Mouse (Mus musculus) embryo, embryonic 9.5 days (tissue): Measurements from ENCODE around the gene Mmab.

ENCODE experiments used
- DNase-seq: peaks from one replicate; pipeline ENCODE4 v3.0.0-alpha.2; 2017; ENCODE audit errors: extremely low spot score

Mmab gene

DNA sequence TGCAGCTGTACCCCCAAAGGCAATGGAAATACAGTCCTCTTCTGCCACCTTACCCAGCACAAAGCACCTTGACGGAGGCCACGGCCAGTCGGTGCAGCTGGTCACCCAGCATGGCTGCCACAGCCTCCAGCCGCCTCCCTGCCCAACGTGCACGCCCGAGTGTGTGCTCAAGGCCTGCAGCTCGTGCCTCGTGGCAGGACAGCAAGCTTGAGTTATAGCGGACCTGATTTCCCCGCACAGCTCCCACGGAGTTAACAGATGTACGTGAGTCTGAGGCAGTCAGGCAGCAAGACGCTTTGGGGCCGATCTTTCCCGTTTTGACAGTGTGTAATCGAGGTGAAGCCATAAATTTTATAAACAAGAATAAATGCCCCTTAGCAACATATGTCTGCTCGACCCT is 15.2 kb downstream of the Mmab start:
- DNase-seq, result no peak

DNA sequence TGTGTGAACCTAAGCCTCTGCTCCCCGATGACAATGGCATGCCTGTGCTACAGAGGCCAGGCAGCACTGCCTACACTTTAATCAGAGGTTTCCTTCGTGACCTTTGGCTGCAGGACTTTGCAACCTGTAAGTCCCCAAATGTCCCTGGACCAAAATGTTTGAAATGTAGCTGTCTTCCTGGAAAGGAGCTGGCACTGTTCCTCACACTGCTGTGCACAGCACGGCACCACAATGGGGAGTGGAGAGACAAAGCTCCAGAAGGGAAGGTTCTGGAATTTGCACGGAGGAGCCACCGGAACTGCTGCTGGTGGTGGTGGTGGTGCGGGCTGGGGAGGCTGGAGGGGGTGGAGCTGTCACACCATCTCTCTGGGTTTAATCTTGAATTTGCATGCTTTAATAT is 17.1 kb downstream of the Mmab start:
- no peak for DNase-seq

DNA sequence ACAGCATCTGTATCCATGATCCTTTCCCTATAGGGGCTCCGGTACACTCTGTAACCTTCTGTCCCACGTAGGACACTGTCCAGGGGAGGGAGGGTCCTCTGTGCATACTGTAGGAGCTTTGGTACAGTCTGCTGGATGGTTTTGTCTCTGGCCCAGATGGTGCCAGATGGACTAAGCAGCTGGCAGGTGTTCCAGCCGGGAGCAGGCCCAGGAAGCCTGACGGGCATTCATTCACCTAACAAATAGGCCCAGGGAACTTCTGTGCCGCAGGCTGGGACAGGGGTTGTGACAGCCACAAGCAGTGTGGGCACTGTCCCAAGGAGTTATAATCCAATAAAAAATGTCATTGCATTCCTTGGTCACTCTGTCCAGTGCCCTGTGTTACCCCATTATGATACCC is 19.9 kb downstream of the Mmab start:
- DNase-seq, result no peak

DNA sequence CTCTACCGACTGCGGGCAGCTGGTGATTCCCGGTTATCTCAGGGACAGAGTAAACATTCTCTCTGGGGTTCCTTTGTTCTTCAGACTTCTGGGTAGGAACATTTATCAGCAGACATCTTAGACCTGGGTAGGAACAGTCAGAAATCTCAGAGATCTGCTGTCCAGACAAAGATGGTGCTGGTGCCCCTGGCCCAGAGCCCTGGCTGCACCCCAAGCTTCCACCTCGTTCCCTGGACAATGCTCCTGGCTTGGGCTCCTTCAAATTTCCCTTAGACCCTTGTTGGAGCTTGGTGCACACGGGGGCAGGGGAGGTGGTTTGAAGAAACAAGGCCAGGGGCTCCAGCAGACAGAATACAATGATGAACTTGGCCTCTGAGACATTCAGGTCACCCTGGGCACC is 21.3 kb downstream of the Mmab start:
- no peak for DNase-seq

DNA sequence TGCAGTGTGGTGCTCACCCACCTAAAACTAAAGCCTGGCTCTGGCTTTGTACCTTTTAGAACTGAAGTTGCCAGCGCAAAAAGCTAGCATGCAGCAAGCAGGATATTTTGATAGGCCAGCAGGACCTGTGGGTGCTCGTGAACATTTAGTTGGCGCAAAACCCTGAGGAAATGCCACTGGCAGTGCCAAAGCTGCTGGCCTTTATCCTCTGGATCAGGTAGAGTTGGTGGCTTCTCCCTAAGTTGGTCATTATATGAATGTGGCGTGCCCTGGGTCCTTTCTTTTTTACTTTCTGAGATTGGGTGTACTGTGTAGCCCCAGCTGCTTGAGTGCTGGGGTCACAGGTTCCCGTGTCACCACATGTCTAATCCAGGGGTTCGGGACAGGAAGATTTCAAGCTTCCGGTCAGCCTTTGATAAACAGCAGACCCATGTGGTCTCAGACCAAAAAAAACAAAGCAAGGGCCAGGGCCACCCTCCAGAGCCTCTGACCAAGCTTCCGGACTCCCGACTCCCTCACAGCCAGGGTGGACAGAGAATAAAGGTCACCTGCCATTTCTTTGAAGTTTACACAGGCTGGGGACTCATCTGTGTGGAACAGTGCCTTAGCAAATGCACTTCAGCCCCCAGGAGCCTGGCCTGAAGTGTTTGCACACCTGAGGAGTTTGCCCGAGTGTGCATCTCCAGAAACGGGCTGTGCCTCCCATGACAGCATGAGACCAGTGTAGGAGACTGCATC is 22.1 kb downstream of the Mmab start:
- DNase-seq, result no peak

DNA sequence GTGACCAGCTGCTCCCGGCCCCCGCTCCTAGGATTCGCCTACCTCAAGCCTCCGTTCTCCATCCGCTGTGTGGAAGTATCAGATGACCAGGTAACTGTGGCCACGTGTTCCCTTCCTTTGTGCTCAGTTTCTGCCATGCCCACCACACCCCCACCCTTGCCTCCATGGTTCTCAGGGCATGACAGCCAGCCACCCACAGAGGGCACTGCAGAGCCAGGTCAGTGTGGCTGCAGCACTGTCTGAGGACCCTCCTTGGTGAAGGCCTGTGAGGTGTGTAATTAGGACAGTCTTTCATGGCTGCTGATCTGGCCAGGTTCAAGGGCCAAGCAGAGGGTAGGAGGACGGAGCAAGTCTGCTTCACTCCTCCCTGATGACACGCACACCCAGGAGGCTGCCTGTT is 25.3 kb downstream of the Mmab start:
- DNase-seq, result peak; percentile 33

DNA sequence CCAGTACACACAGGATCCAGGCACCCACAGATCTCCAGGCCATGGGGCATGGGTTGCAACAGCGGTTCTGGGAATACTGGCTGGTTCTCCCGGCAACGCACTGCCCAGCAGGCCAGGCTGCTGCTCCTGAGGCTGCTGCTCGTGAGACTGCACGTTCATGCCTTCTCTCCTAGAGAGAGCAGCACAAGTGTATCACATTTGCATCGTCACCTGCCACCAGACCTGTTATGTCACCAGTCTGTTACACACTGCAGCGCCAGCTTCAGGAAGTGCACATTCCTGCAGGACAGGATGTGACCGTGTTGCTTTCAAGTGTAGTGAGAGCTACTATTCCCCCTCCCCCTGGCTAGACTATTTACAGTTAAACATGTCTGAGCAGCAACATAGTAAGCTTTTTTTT is 27.0 kb downstream of the Mmab start:
- no peak for DNase-seq

DNA sequence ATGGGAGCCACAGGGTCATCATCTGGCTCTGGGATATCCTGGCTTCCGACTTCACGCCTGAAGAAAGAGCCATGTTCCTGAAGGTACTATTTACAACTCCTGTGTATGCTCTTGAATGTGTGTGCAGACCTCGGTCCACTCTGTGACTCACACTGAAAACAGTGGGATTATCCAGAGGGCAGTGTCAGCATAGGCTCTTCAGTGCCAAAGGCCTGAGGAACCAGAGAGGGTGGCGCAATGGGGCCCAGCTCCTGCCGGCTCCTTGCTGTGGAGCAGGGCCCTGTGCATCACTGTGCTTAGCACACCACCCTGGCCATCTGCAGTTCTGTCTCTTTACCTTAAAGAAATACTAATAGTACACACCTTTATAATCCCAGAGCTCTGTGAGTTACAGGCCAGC is 28.3 kb downstream of the Mmab start:
- no peak for DNase-seq

DNA sequence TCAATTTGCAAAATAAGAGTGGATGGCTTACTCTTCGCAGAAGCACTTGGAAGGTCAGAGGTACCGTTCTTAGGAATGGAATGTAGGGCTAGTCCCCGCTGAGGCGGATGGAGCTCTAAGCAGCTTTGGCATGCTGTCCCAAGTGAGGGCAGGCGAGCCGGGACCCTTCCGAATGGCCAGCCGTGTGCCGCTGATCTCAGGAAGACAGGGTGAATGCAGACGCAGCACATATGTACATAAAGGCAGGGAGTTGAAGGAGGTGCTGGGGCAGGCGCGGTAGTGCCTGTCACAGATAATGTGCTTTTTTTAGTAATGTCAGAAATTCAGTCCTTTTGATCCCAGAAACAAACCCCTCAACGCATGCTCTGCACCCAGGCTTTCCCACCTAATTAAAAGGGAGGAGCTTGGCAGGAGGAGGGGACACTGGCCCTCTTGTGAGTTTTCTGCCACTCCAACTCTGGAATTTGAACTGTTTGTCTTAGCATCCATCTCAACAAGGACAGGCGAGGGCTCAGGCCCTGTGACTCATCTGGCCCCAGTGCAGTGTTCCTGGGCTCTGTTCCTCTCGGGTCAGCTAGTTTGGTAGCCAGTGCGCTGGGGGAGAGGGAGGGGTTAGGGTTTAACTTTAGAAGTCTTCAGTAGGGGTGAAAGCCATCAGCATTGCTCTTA is 30.7 kb downstream of the Mmab start:
- DNase-seq, result no peak

DNA sequence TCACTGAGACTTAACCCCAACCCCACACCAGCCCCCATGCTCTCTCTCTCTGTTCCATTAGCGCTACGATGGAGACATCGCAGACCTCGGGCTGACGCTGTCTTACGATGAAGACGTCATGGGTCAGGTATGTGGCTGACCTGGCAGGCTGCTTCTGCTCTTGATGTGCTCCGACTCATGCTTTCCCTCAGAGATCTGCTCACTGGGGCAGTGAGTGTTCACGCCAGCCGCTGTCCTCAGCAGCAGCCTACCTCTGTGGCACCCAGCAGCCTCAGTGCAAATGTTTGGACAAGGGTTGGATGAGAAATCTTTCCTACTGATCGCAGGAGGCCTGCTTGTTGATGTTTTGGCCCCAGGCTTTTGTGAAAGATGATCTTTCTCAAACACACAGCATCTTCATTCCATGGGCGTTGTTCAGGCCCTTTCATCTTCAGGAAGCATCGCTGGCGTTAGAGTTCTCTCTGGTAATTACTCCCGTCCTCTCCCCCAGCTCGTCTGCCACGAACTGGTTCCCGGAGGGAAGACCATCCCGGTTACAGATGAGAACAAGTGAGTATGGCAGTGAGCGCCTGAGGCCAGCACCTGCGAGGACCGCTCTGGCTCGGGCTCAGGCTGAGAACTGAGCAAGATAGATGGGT is 31.4 kb downstream of the Mmab start:
- no peak for DNase-seq

DNA sequence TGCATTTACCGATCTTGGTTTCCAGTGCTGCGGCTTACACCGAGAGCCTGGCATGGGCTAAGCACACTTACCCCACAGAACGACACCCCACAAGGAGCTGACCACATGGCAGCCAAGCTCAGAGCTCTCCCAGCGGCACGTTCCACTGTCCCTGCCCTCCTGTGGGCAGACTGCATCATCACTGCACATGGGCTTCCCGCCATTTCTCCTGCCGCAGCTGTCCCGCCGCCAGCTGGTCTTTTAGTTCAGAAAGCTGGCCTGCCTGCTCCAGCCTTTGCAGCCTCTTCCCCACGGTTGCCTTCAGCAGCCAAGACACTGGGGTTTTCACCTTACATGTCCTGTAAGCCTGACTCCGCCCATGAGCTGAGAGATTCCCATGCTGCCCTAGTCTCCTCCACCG is 33.4 kb downstream of the Mmab start:
- DNase-seq, result no peak

DNA sequence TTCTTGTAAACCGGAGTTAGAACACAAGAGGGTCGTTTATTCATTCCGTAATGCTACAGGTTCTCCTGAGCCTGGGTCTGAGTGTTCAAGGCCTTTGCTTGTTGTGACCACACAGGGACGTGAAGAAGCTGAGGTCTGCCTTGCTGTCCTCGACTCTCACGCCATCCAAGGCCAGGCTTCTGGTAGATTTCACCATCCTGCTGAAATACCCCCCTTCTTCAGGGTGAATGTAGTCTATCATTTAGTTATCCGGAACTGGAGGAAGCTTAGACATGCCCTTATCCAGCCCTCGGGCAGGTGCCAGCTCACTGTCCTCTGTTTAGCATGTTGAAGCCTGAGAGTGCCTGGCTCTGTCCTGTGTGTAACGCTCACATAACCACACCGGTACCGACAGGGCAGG is 35.0 kb downstream of the Mmab start:
- DNase-seq, result no peak

DNA sequence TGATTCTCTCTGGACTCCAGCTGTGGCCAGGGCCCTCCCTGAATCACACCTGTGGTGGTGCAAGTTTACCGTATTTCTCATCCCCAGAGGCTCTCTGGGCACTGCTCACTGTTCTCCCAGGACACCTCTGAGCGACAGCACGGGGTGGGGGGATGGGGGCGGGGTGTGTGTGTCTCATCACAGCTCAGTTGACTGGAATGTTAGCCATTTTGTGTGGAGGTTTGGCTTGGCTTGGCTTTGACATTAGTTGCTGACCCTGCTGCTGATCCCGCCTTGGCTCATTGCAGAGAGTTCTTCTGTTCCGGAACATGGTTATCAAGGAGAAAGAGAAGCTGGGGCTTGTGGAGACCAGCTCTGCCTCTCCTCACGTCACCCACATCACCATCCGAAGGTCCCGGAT is 36.0 kb downstream of the Mmab start:
- DNase-seq, result no peak

DNA sequence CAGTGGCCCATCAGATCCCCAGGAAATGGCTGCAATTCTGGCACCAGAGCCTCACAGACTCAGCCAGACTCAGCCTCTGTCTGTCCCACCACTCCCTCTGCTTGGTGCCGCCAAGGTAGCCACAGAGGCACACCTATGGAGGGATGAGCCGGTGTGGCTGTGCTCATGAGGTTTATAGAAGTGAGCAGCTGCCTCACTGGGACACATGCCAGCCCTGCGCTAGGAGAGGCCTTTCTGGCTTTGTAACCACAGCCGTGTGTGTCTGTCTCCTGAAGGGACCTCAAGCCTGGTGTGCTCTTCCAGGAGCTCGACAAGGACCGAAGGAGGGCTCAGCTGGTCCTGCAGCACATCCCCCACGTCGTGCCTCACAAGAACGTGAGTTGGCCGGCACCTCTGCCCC is 36.6 kb downstream of the Mmab start:
- no peak for DNase-seq

DNA sequence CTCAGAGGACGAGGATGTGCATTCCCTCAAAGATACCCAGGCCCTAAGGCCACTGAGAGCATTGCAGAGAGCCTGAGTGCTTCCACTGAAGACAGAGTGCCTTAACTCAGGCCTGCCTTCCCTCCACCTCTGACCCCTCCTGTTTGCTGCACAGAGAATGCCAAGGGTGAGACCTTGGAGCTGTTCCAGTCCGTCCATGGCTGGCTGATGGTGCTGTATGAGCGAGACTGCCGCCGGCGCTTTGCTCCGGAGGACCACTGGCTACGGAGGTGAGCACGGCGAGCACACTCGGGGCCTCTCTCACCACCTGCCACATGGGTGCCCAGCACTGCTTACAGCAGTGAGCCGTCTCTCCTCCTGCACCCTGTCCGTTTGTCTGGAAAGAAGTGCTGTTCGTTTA is 37.3 kb downstream of the Mmab start:
- no peak for DNase-seq

DNA sequence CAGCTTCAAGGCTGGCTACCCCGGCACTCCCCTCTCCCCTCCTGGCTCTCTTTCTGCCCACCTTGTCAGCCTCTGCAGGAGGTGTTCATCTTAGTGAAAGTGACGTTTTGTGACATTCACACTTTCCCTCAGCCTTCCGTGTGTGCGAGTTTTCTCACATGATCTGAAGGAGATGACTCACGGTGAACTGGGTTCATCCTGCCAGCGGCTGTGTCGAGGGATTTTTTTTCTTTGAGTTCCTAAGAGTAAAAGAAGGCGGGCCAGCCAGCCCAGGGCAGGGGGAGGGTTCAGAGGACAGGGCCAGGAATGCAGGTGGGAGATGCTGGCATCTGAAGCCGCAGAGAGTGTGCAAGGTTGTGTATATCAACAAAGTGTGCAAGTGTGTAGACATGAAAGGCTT is 50.7 kb downstream of the Mmab start:
- DNase-seq, result no peak

DNA sequence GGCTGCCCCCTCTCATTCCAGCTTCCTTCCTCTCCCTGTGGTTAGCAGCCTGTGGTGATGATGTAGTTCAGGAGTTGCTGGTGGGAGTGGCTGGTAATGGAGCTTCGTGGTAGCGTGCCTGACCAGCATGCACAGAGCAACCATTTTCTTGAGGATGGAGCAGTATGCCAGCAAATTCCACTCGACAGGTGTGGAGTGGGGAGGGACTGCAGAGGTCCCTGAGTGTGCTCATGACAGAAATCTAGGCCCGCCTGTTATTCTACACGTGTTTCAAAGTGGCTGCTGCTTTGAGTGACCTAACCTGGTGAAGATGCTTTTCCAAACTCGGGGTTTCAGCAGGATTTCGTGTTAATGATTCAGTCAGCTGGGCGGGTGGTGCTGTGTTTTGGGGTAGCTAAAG is 59.4 kb downstream of the Mmab start:
- DNase-seq, result no peak

DNA sequence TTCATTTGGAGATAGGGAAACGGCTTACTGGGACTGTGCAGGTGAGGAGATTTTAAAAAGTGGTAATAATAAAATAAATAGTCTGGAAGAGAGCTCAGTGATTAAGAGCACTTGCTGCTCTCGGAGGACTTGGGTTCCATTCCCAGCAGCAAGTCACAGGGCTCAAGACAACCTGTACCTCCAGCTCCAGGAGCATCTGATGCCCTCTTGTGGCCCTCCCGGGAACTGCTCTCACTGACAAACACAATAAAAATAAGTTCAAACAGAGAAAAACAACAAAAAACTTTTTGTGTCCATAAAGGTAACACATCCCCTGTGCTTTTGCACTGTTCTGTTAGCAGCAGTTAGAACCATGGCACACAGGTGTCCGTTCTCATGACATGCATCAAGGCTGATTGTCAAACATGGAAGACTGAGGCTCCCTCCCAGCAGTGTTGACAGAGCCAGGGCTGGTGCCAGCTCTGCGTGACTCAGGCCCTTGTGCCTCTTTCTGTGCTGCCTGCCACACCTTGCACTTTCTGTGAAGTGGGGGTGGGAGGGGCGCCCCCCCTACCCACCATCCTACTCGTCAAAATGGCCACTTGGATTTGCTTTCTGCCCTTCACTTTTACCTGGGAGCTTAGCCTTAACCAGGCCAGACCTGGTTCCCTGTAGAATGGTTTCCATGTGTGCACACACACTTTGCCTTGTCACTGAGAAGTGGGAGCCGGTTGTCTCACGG is 60.5 kb downstream of the Mmab start:
- DNase-seq, result no peak
